Mouse (Mus musculus) hindbrain, postnatal 0 days (tissue): Measurements from ENCODE around the gene Gm21830. TPM values are rescaled to one million over a fixed set of nuclear protein-coding genes. Genes with fewer than 3 reads are reported as not detected.
"Not testable (repeated sequence)": the region's sequence is repeated elsewhere in the genome, so short reads cannot be mapped to it uniquely, and the experiment has no call there.

Experiments
- ATAC-seq: fragments of 200-750 bp; cut with Nextera tagmentation; 2 replicates; pipeline ENCODE4 v1.8.0; 2017; ENCODE audit warnings: mild to moderate bottlenecking, moderate TSS enrichment, moderate library complexity
- DNase-seq: peaks from one replicate; pipeline ENCODE4 v3.0.0-alpha.2; 2015; ENCODE audit warnings: low spot score
- H3K27ac ChIP-seq: fragments of 300-500 bp; sonication (generic); 2 replicates; pipeline ENCODE4 v1.5.1; 2014; ENCODE audit warnings: mild to moderate bottlenecking
- H3K27me3 ChIP-seq: fragments of 300-500 bp; sonication (generic); 2 replicates; pipeline ENCODE4 v1.6.1; 2014; ENCODE audit warnings: low read length, mixed read lengths; ENCODE audit not compliant: insufficient read depth
- H3K36me3 ChIP-seq: fragments of 300-500 bp; sonication (generic); 2 replicates; pipeline ENCODE4 v1.6.1; 2014; ENCODE audit warnings: low read length, mixed read lengths; ENCODE audit not compliant: insufficient read depth
- H3K4me1 ChIP-seq: fragments of 300-500 bp; sonication (generic); 2 replicates; pipeline ENCODE4 v1.6.1; 2014; ENCODE audit warnings: antibody characterized with exemption, low read length, mixed read lengths; ENCODE audit not compliant: insufficient read depth
- H3K4me2 ChIP-seq: fragments of 300-500 bp; sonication (generic); 2 replicates; pipeline ENCODE4 v1.6.1; 2014; ENCODE audit warnings: low read depth, mild to moderate bottlenecking, low read length, moderate library complexity, mixed read lengths
- H3K4me3 ChIP-seq: fragments of 300-500 bp; sonication (generic); 2 replicates; pipeline ENCODE4 v1.5.1; 2014; ENCODE audit warnings: low read length
- H3K9ac ChIP-seq: fragments of 300-500 bp; sonication (generic); replicated peaks from 2 replicates; pipeline ENCODE4 v1.6.1; 2014; ENCODE audit warnings: mild to moderate bottlenecking, low read length, moderate library complexity, mixed read lengths
- H3K9me3 ChIP-seq: fragments of 300-500 bp; sonication (generic); 2 replicates; pipeline ENCODE4 v1.6.1; 2016; ENCODE audit warnings: low read length, mixed read lengths
- CTCF ChIP-seq: IDR thresholded peaks from 2 replicates; pipeline ENCODE4 v1.5.1; 2016; ENCODE audit warnings: antibody characterized with exemption, control low read depth, low read depth
- WGBS: fragments of 180-500 bp; shearing (Covaris S2); extraction: QIAGEN DNeasy Blood & Tissue Kit; methylation state at CpG from one replicate; pipeline ENCODE4 v1.1.7; 2014; 5-methylcytosine and 5-hydroxymethylcytosine counted together
- polyA plus RNA-seq: library from polyadenylated mRNA; unstranded; fragments of >200 nt; fragmentation: Nextera tagmentation; extraction: Ambion mirVana; gene quantifications from 2 replicates; pipeline ENCODE4 v1.2.1, GENCODE M21; 2015
- total RNA-seq: library from RNA; depleted of rRNA; stranded (reverse); fragments of >200 nt; gene quantifications from 2 replicates; pipeline ENCODE4 v1.2.3, GENCODE M21; 2014

Gm21830 gene
- total and polyA plus RNA-seq, 2 experiments from 2014 or later = not detected

GRCm38 (mm10) chr2:67445780-67446179 lies 32.3 kb downstream of the Gm21830 start, which contains the start of gene Xirp2:
Gene Xirp2, plus strand, starts transcription at chr2:67446002.
- Histone ChIP-seq H3K27ac (no peak within 1 kb of the TSS), H3K9me3 (no peaks in the 10 kb centered on the region), H3K4me3 (no peak within 1 kb of the TSS), H3K4me1 (no peaks in the 10 kb centered on the region), H3K27me3 (no peaks in the 10 kb centered on the region), H3K9ac (no peak within 1 kb of the TSS), H3K4me2 (no peak within 1 kb of the TSS), H3K36me3 (no peaks in the 10 kb centered on the region)
- no peak for TF ChIP-seq CTCF
- WGBS = 85% methylated on average over 3 of the region's 3 CpGs
- DNase-seq (no peak), ATAC-seq (no peak)

DNA sequence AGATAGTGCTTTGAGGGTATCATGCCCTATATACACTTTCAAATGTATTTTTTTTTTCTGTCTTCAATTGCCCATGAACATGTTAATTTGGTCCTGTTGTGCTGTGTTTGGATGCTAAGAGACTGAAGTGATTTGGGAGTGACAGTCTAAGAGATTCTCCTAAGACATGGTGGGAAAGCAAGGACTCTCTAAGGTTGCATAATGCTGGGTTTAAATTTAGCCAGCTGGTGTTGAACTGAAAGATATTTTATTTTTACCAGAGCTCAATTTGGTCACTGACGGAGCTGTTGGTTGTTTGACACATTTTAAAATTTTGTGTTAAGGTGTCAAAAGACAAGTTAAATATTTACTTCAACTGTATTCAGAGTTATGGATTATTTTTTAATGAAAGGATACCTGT lies 33.2 kb downstream of the Gm21830 start:
- no peaks in the 10 kb centered on the region for H3K9me3 ChIP-seq
- H3K4me1 ChIP-seq = no peaks in the 10 kb centered on the region
- no peak for TF ChIP-seq CTCF
- no peak overlapping the region for H3K4me3 ChIP-seq
- WGBS = 92% methylated on average over 1 of the region's 1 CpGs
- ATAC-seq (no peak), DNase-seq (no peak)
- H3K4me2 ChIP-seq = no peak overlapping the region
- no peak overlapping the region for H3K27ac ChIP-seq
- H3K36me3 ChIP-seq = no peaks in the 10 kb centered on the region
- H3K27me3 ChIP-seq = no peaks in the 10 kb centered on the region
- H3K9ac ChIP-seq = no peak overlapping the region

DNA sequence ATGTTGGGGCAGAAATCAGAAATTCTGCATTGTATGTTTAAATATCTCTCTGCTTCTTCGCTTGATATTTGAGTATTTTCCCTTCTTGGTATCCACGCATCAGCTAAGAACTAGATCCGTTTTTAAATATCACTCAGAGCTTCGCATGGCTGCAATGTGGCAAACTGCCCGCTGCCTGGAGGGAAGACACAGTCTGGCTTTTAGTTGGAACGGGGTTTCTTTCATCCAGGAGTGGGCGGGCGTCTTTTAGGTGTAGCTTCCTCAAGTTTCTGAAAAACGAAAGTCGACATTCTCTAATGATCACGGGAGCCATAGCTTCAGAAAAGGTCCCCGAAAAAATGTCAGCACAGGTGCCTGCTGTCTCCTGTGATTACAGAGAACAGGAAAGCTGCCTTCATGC lies 33.7 kb downstream of the Gm21830 start:
- Histone ChIP-seq H3K27ac (no peak overlapping the region), H3K4me2 (peak overlapping the region; percentile 13; the same call in 1 of the 2 replicates), H3K4me1 (no peaks in the 10 kb centered on the region), H3K9ac (no peak overlapping the region), H3K27me3 (no peaks in the 10 kb centered on the region), H3K4me3 (no peak overlapping the region), H3K36me3 (no peaks in the 10 kb centered on the region), H3K9me3 (no peaks in the 10 kb centered on the region)
- ATAC-seq (no peak), DNase-seq (peak; percentile 31)
- TF ChIP-seq CTCF = no peak
- WGBS = 60% methylated on average over 12 of the region's 12 CpGs

- no peak overlapping the region for H3K4me3 ChIP-seq
- no peaks in the 10 kb centered on the region for H3K27me3 ChIP-seq
- H3K9me3 ChIP-seq = no peaks in the 10 kb centered on the region
- TF ChIP-seq CTCF = no peak
- DNase-seq (no peak), ATAC-seq (no peak)
- no peak overlapping the region for H3K27ac ChIP-seq
- no peak overlapping the region for H3K9ac ChIP-seq
- no peak overlapping the region for H3K4me2 ChIP-seq
- WGBS = 90% methylated on average over 3 of the region's 3 CpGs
- H3K4me1 ChIP-seq = no peaks in the 10 kb centered on the region
- H3K36me3 ChIP-seq = no peaks in the 10 kb centered on the region
Observed at GRCm38 (mm10) chr2:67460857-67461256, 47.3 kb downstream of the Gm21830 start.

DNA sequence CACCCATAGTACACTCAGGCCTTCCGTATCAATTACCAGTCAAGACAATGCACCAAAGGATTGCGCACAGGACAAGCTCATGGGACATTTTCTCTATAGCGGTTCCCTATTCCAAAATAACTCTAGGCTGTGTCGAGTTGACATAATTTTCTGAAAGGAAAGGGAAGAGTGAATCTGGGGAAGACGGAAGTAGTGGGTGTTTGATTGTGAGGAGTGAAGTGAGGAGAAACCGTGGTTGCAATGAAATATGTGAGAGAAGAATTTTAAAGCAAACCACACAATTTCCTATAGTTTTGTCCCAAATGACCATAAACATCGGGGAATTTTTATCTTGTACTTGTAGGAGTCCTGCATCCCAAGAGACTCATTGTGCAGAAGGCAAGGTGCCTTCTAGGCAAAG lies 53.5 kb downstream of the Gm21830 start:
- 88% methylated on average over 7 of the region's 7 CpGs for WGBS
- H3K4me2 ChIP-seq = no peak overlapping the region
- ATAC-seq = no peak
- DNase-seq = no peak
- H3K9ac ChIP-seq = no peak overlapping the region
- no peaks in the 10 kb centered on the region for H3K9me3 ChIP-seq
- no peaks in the 10 kb centered on the region for H3K36me3 ChIP-seq
- no peaks in the 10 kb centered on the region for H3K27me3 ChIP-seq
- no peak for TF ChIP-seq CTCF
- no peak overlapping the region for H3K4me3 ChIP-seq
- H3K4me1 ChIP-seq = no peaks in the 10 kb centered on the region
- H3K27ac ChIP-seq = no peak overlapping the region

DNA sequence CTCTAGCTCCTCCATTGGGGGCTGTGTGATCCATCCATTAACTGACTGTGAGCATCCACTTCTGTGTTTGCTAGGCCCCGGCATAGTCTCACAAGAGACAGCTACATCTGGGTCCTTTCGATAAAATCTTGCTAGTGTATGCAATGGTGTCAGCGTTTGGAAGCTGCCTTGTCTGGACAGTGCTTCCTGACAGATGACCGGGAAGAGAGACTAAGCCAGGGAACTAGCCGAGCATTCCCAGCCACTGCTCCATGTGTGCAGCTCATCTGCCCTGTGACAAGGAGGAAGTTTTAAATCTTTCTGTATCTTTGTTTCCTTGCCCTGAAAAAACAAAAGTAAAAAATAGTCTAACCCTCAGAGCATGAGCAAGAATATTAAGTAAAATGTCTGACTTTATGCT lies 56.5 kb downstream of the Gm21830 start:
- not testable (repeated sequence) for H3K4me1 ChIP-seq, H3K27me3 ChIP-seq, H3K9me3 ChIP-seq, DNase-seq, H3K4me3 ChIP-seq, ATAC-seq, H3K36me3 ChIP-seq, H3K4me2 ChIP-seq, H3K27ac ChIP-seq, H3K9ac ChIP-seq
- WGBS = 87% methylated on average over 5 of the region's 5 CpGs

GRCm38 (mm10) chr2:67477753-67478152 lies 64.2 kb downstream of the Gm21830 start:
- no peaks in the 10 kb centered on the region for H3K4me1 ChIP-seq
- DNase-seq (peak; percentile 85), ATAC-seq (no peak)
- no peaks in the 10 kb centered on the region for H3K36me3 ChIP-seq
- H3K9ac ChIP-seq = no peak overlapping the region
- peak; percentile 74 for TF ChIP-seq CTCF
- H3K4me2 ChIP-seq = no peak overlapping the region
- H3K27ac ChIP-seq = no peak overlapping the region
- WGBS = 17% methylated on average over 6 of the region's 6 CpGs
- no peaks in the 10 kb centered on the region for H3K27me3 ChIP-seq
- no peaks in the 10 kb centered on the region for H3K9me3 ChIP-seq
- no peak overlapping the region for H3K4me3 ChIP-seq
